Mouse (Mus musculus) hindbrain, embryonic 14.5 days (tissue): ENCODE data around the gene Vamp1. TPM values are rescaled to one million over a fixed set of nuclear protein-coding genes. Genes with fewer than 3 reads are reported as not detected.

Source experiments
- ATAC-seq: fragments of 200-750 bp; cut with Nextera tagmentation; 2 replicates; pipeline ENCODE4 v1.8.0; 2017; ENCODE audit warnings: moderate number of reproducible peaks, mild to moderate bottlenecking, moderate TSS enrichment, moderate library complexity; ENCODE audit not compliant: low FRiP score
- DNase-seq: peaks from one replicate; pipeline ENCODE4 v3.0.0-alpha.2; 2015; ENCODE audit warnings: low spot score
- H3K27ac ChIP-seq: fragments of 300-500 bp; sonication (generic); 2 replicates; pipeline ENCODE4 v1.5.1; 2014; ENCODE audit warnings: mild to moderate bottlenecking, moderate library complexity
- H3K27me3 ChIP-seq: fragments of 300-500 bp; sonication (generic); 2 replicates; pipeline ENCODE4 v1.6.1; 2014; ENCODE audit warnings: mild to moderate bottlenecking, low read length, mixed read lengths; ENCODE audit not compliant: control insufficient read depth, insufficient read depth
- H3K36me3 ChIP-seq: fragments of 300-500 bp; sonication (generic); replicated peaks from 2 replicates; pipeline ENCODE4 v1.6.1; 2014; ENCODE audit not compliant: control insufficient read depth, insufficient read depth
- H3K4me1 ChIP-seq: fragments of 300-500 bp; sonication (generic); replicated peaks from 2 replicates; pipeline ENCODE4 v1.6.1; 2014; ENCODE audit warnings: antibody characterized with exemption, low read length, mixed read lengths; ENCODE audit not compliant: control insufficient read depth, insufficient read depth
- H3K4me2 ChIP-seq: fragments of 300-500 bp; sonication (generic); replicated peaks from 2 replicates; pipeline ENCODE4 v1.6.1; 2014; ENCODE audit warnings: mild to moderate bottlenecking, moderate library complexity
- H3K4me3 ChIP-seq: fragments of 300-500 bp; sonication (generic); replicated peaks from 2 replicates; pipeline ENCODE4 v1.5.1; 2014; ENCODE audit warnings: mild to moderate bottlenecking, low read length
- H3K9ac ChIP-seq: fragments of 300-500 bp; sonication (generic); 2 replicates; pipeline ENCODE4 v1.6.1; 2014
- H3K9me3 ChIP-seq: fragments of 300-500 bp; sonication (generic); 2 replicates; pipeline ENCODE4 v1.6.1; 2016; ENCODE audit warnings: low read length; ENCODE audit not compliant: control insufficient read depth
- WGBS: fragments of 180-500 bp; shearing (Covaris S2); extraction: QIAGEN DNeasy Blood & Tissue Kit; methylation state at CpG from one replicate; pipeline ENCODE4 v1.1.7; 2014; 5-methylcytosine and 5-hydroxymethylcytosine counted together
- polyA plus RNA-seq: library from polyadenylated mRNA; unstranded; fragments of >200 nt; fragmentation: Nextera tagmentation; extraction: Ambion mirVana; gene quantifications from 2 replicates; pipeline ENCODE4 v1.2.1, GENCODE M21; 2014

The Vamp1 gene
- polyA plus RNA-seq, 1 experiment from 2014 or later, result 12.6 TPM

- H3K4me2 ChIP-seq, result no peak within 1 kb of the TSS
- no peak for ATAC-seq
Measured at GRCm38 (mm10) chr6:125236782-125237181, 21.4 kb downstream of the Vamp1 start, which contains the start of gene Cd27. TSS of gene Cd27 (minus strand) at chr6:125237010.

GRCm38 (mm10) chr6:125237421-125237820 is 22.1 kb downstream of the Vamp1 start:
- no peaks in the 10 kb centered on the region for H3K9me3 ChIP-seq
- DNase-seq (no peak), ATAC-seq (no peak)
- no peaks in the 10 kb centered on the region for H3K27me3 ChIP-seq
- no peaks in the 10 kb centered on the region for H3K36me3 ChIP-seq
- H3K27ac ChIP-seq, result no peak overlapping the region
- no peak overlapping the region for H3K4me3 ChIP-seq
- H3K4me1 ChIP-seq, result no peaks in the 10 kb centered on the region; the same call in 1 of the 2 replicates
- no peak overlapping the region for H3K9ac ChIP-seq
- H3K4me2 ChIP-seq, result no peak overlapping the region
- 88% methylated on average over 4 of the region's 4 CpGs for WGBS

More at GRCm38 (mm10) chr6:125236782-125237181, 21.4 kb downstream of the Vamp1 start, which contains the start of gene Cd27:
- no peaks in the 10 kb centered on the region for H3K9me3 ChIP-seq
- H3K36me3 ChIP-seq, result no peaks in the 10 kb centered on the region
- no peak within 1 kb of the TSS for H3K9ac ChIP-seq
- no peak within 1 kb of the TSS for H3K4me3 ChIP-seq
- 11% methylated on average over 6 of the region's 6 CpGs for WGBS
- no peaks in the 10 kb centered on the region for H3K27me3 ChIP-seq
- DNase-seq, result no peak
- H3K27ac ChIP-seq, result no peak within 1 kb of the TSS
- peaks cover 4% of the 10 kb centered on the region; the same call in 1 of the 2 replicates for H3K4me1 ChIP-seq

- Histone ChIP-seq H3K36me3 (no peaks in the 10 kb centered on the region), H3K9me3 (no peaks in the 10 kb centered on the region), H3K4me3 (no peak overlapping the region), H3K27me3 (no peaks in the 10 kb centered on the region), H3K4me1 (no peaks in the 10 kb centered on the region), H3K27ac (no peak overlapping the region), H3K9ac (no peak overlapping the region), H3K4me2 (no peak overlapping the region)
- DNase-seq (no peak), ATAC-seq (no peak)
- 77% methylated on average over 6 of the region's 6 CpGs for WGBS
Measured at GRCm38 (mm10) chr6:125238396-125238795, 23.0 kb downstream of the Vamp1 start.

GRCm38 (mm10) chr6:125239547-125239946 is 24.2 kb downstream of the Vamp1 start:
- no peaks in the 10 kb centered on the region for H3K27me3 ChIP-seq
- no peak overlapping the region for H3K27ac ChIP-seq
- 94% methylated on average over 5 of the region's 5 CpGs for WGBS
- H3K9ac ChIP-seq, result no peak overlapping the region
- H3K4me1 ChIP-seq, result no peaks in the 10 kb centered on the region
- no peak for DNase-seq
- H3K4me2 ChIP-seq, result no peak overlapping the region
- no peak overlapping the region for H3K4me3 ChIP-seq
- H3K9me3 ChIP-seq, result no peaks in the 10 kb centered on the region
- H3K36me3 ChIP-seq, result no peaks in the 10 kb centered on the region
- ATAC-seq, result no peak

GRCm38 (mm10) chr6:125240617-125241016 is 25.3 kb downstream of the Vamp1 start:
- ATAC-seq, result no peak
- 82% methylated on average over 5 of the region's 5 CpGs for WGBS
- Histone ChIP-seq H3K4me1 (no peaks in the 10 kb centered on the region), H3K9ac (no peak overlapping the region), H3K4me3 (no peak overlapping the region), H3K27me3 (no peaks in the 10 kb centered on the region), H3K27ac (no peak overlapping the region), H3K4me2 (no peak overlapping the region), H3K36me3 (no peaks in the 10 kb centered on the region), H3K9me3 (no peaks in the 10 kb centered on the region)
- no peak for DNase-seq

- WGBS, result 91% methylated on average over 8 of the region's 8 CpGs
Measured at GRCm38 (mm10) chr6:125241566-125241965, 26.2 kb downstream of the Vamp1 start.

GRCm38 (mm10) chr6:125244551-125244950 is 29.2 kb downstream of the Vamp1 start:
- Histone ChIP-seq H3K4me2 (no peak overlapping the region), H3K4me1 (no peaks in the 10 kb centered on the region), H3K27ac (no peak overlapping the region), H3K27me3 (no peaks in the 10 kb centered on the region), H3K9ac (no peak overlapping the region), H3K36me3 (no peaks in the 10 kb centered on the region), H3K9me3 (no peaks in the 10 kb centered on the region), H3K4me3 (no peak overlapping the region)
- ATAC-seq, result no peak
- 57% methylated on average over 1 of the region's 1 CpGs for WGBS
- no peak for DNase-seq

More at GRCm38 (mm10) chr6:125241566-125241965, 26.2 kb downstream of the Vamp1 start:
- Histone ChIP-seq H3K9me3 (no peaks in the 10 kb centered on the region), H3K27me3 (no peaks in the 10 kb centered on the region), H3K27ac (no peak overlapping the region), H3K9ac (no peak overlapping the region), H3K36me3 (no peaks in the 10 kb centered on the region), H3K4me2 (no peak overlapping the region), H3K4me3 (no peak overlapping the region), H3K4me1 (no peaks in the 10 kb centered on the region)
- no peak for ATAC-seq
- DNase-seq, result no peak

GRCm38 (mm10) chr6:125252285-125252684 is 36.9 kb downstream of the Vamp1 start:
- no peaks in the 10 kb centered on the region for H3K4me1 ChIP-seq

GRCm38 (mm10) chr6:125252711-125253110 is 37.4 kb downstream of the Vamp1 start:
- Histone ChIP-seq H3K9me3 (no peaks in the 10 kb centered on the region), H3K27me3 (no peaks in the 10 kb centered on the region), H3K4me1 (no peaks in the 10 kb centered on the region), H3K36me3 (no peaks in the 10 kb centered on the region), H3K27ac (no peak overlapping the region), H3K4me2 (no peak overlapping the region), H3K9ac (no peak overlapping the region), H3K4me3 (no peak overlapping the region)
- 93% methylated on average over 8 of the region's 8 CpGs for WGBS
- ATAC-seq (no peak), DNase-seq (no peak)

More at GRCm38 (mm10) chr6:125252285-125252684, 36.9 kb downstream of the Vamp1 start:
- Histone ChIP-seq H3K4me2 (no peak overlapping the region), H3K36me3 (no peaks in the 10 kb centered on the region), H3K27ac (no peak overlapping the region), H3K27me3 (no peaks in the 10 kb centered on the region), H3K9me3 (no peaks in the 10 kb centered on the region), H3K4me3 (no peak overlapping the region), H3K9ac (no peak overlapping the region)
- 89% methylated on average over 3 of the region's 3 CpGs for WGBS
- DNase-seq (no peak), ATAC-seq (no peak)
